Mouse (Mus musculus) B cell, adult 67 days (primary cell): ENCODE measurements around the gene Gm20388. TPM values are rescaled to one million over a fixed set of nuclear protein-coding genes. Genes with fewer than 3 reads are reported as not detected.

ENCODE experiments used
- total RNA-seq, 2 experiments: library from RNA; stranded (reverse); gene quantifications; 4 replicates each; pipeline ENCODE4 v1.2.4; 2023

Gm20388 gene
- total RNA-seq, 2 experiments from 2014 or later, result 1.8 TPM; not detected in 1

GRCm38 (mm10) chr8:122443262-122444006 lies 2532.8 kb downstream of the Gm20388 start, which contains the start of gene Mvd:
TSS of gene Mvd (minus strand) at chr8:122443422.

GRCm38 (mm10) chr8:122460524-122461472 lies 2550.2 kb downstream of the Gm20388 start, which contains the start of gene Snai3:
TSS of gene Snai3 (minus strand) at chr8:122460733.

GRCm38 (mm10) chr8:122475580-122476320 lies 2565.1 kb downstream of the Gm20388 start, which contains the start of the genes Rnf166 and Ctu2:
TSS of gene Rnf166 (minus strand) at chr8:122476064.
TSS of gene Ctu2 (plus strand) at chr8:122476143.

GRCm38 (mm10) chr8:122551265-122552051 lies 2640.8 kb downstream of the Gm20388 start, which contains the start of gene Piezo1:
TSS of gene Piezo1 (minus strand) at chr8:122551329.

GRCm38 (mm10) chr8:122567361-122568108 lies 2656.9 kb downstream of the Gm20388 start, which contains the start of gene Cdt1:
TSS of gene Cdt1 (plus strand) at chr8:122568015.

GRCm38 (mm10) chr8:122576648-122577022 lies 2666.0 kb downstream of the Gm20388 start, which contains the start of gene Aprt:
TSS of gene Aprt (minus strand) at chr8:122576909.

GRCm38 (mm10) chr8:122611295-122612133 lies 2700.9 kb downstream of the Gm20388 start, which contains the start of the genes Galns and Trappc2l:
TSS of gene Galns (minus strand) at chr8:122611463.
TSS of gene Trappc2l (plus strand) at chr8:122611640.

GRCm38 (mm10) chr8:122622727-122623126 lies 2712.1 kb downstream of the Gm20388 start, which contains the start of gene Pabpn1l:
TSS of gene Pabpn1l (minus strand) at chr8:122622739.

GRCm38 (mm10) chr8:122699005-122699492 lies 2788.4 kb downstream of the Gm20388 start, which contains the start of gene Cbfa2t3:
TSS of gene Cbfa2t3 (minus strand) at chr8:122699109.

GRCm38 (mm10) chr8:122775285-122776155 lies 2864.9 kb downstream of the Gm20388 start, which contains the start of gene Acsf3:
TSS of gene Acsf3 (plus strand) at chr8:122775486.

GRCm38 (mm10) chr8:122847829-122848561 lies 2937.4 kb downstream of the Gm20388 start, which contains the start of gene Cdh15:
TSS of gene Cdh15 (plus strand) at chr8:122847966.

GRCm38 (mm10) chr8:123042158-123042973 lies 3131.7 kb downstream of the Gm20388 start, which contains the start of gene Ankrd11:
TSS of gene Ankrd11 (minus strand) at chr8:123042277.

GRCm38 (mm10) chr8:123062721-123063120 lies 3152.1 kb downstream of the Gm20388 start, which contains the start of gene Spg7:
TSS of gene Spg7 (plus strand) at chr8:123062942.

GRCm38 (mm10) chr8:123101735-123102685 lies 3191.4 kb downstream of the Gm20388 start, which contains the start of gene Rpl13:
TSS of gene Rpl13 (plus strand) at chr8:123102350.

GRCm38 (mm10) chr8:123117127-123117731 lies 3206.6 kb downstream of the Gm20388 start, which contains the start of gene Cpne7:
TSS of gene Cpne7 (plus strand) at chr8:123117374.

